Mouse (Mus musculus): ENCODE results near the gene Rab11fip3. TPM values are rescaled to one million over a fixed set of nuclear protein-coding genes. Genes with fewer than 3 reads are reported as not detected.

The Rab11fip3 gene
- total and polyA plus RNA-seq, 2 experiments from 2014 or later, result 15.4 to 30.0 TPM

GRCm38 (mm10) chr17:25944366-25945163, 124.8 kb downstream of the Rab11fip3 start, which contains the start of the genes Pigq and Nhlrc4:
Pigq (minus strand) TSS chr17:25944936.
Nhlrc4 (minus strand) TSS chr17:25944961.
- 61% methylated on average over 6 of the region's 6 CpGs for WGBS
- DNase-seq (no peak), ATAC-seq (no peak)
- no peaks in the 10 kb centered on the region for H3K9me3 ChIP-seq (ENCODE audit: low read length)
- H3K4me3 ChIP-seq (ENCODE audit: low read depth, low read length), result no peak within 1 kb of the TSS
- no peak within 1 kb of the TSS for H3K27ac ChIP-seq (ENCODE audit: low read depth, low read length)
- no peaks in the 10 kb centered on the region for H3K36me3 ChIP-seq (ENCODE audit: insufficient read depth)
- no peak within 1 kb of the TSS for H3K9ac ChIP-seq
- peaks cover 9% of the 10 kb centered on the region; the same call in 1 of the 2 replicates for H3K4me1 ChIP-seq (ENCODE audit: insufficient read depth)
- no peak for TF ChIP-seq CTCF (IDR thresholded peaks at IDR 0.05; ENCODE audit: low read depth)
- no peak within 1 kb of the TSS for H3K4me2 ChIP-seq (ENCODE audit: low read depth)
- H3K27me3 ChIP-seq (ENCODE audit: insufficient read depth, low read length), result no peaks in the 10 kb centered on the region

- no peaks in the 10 kb centered on the region for H3K9me3 ChIP-seq (ENCODE audit: low read length)
- H3K36me3 ChIP-seq (ENCODE audit: insufficient read depth), result no peaks in the 10 kb centered on the region
- WGBS, result 76% methylated on average over 9 of the region's 9 CpGs
- H3K9ac ChIP-seq, result no peak overlapping the region
- no peak overlapping the region for H3K4me2 ChIP-seq (ENCODE audit: low read depth)
- no peak overlapping the region for H3K4me3 ChIP-seq (ENCODE audit: low read depth, low read length)
- no peak for TF ChIP-seq CTCF (IDR thresholded peaks at IDR 0.05; ENCODE audit: low read depth)
- peaks cover 9% of the 10 kb centered on the region; the same call in 1 of the 2 replicates for H3K4me1 ChIP-seq (ENCODE audit: insufficient read depth)
- ATAC-seq (no peak), DNase-seq (no peak)
- H3K27ac ChIP-seq (ENCODE audit: low read depth, low read length), result no peak overlapping the region
- no peaks in the 10 kb centered on the region for H3K27me3 ChIP-seq (ENCODE audit: insufficient read depth, low read length)
These were observed 125.6 kb downstream of the Rab11fip3 start for GRCm38 (mm10) chr17:25943769-25944168.

- H3K4me2 ChIP-seq (ENCODE audit: low read depth), result no peak overlapping the region
- no peak for TF ChIP-seq CTCF (IDR thresholded peaks at IDR 0.05; ENCODE audit: low read depth)
These were observed 126.1 kb downstream of the Rab11fip3 start for GRCm38 (mm10) chr17:25943221-25943620.

GRCm38 (mm10) chr17:25942597-25943151, 126.7 kb downstream of the Rab11fip3 start:
- no peaks in the 10 kb centered on the region for H3K36me3 ChIP-seq (ENCODE audit: insufficient read depth)
- peak overlapping the region; percentile 84; the same call in 1 of the 2 replicates for H3K27ac ChIP-seq (ENCODE audit: low read depth, low read length)
- H3K4me2 ChIP-seq (ENCODE audit: low read depth), result peak overlapping the region; percentile 77; the same call in 1 of the 2 replicates
- H3K4me3 ChIP-seq (ENCODE audit: low read depth, low read length), result no peak overlapping the region
- no peaks in the 10 kb centered on the region for H3K27me3 ChIP-seq (ENCODE audit: insufficient read depth, low read length)
- ATAC-seq (no peak), DNase-seq (no peak)
- no peaks in the 10 kb centered on the region for H3K9me3 ChIP-seq (ENCODE audit: low read length)
- 88% methylated on average over 2 of the region's 2 CpGs for WGBS
- TF ChIP-seq CTCF (IDR thresholded peaks at IDR 0.05; ENCODE audit: low read depth), result no peak
- H3K4me1 ChIP-seq (ENCODE audit: insufficient read depth), result peaks cover 9% of the 10 kb centered on the region; the same call in 1 of the 2 replicates
- no peak overlapping the region for H3K9ac ChIP-seq

More at GRCm38 (mm10) chr17:25943221-25943620, 126.1 kb downstream of the Rab11fip3 start:
- no peak overlapping the region for H3K4me3 ChIP-seq (ENCODE audit: low read depth, low read length)
- no peaks in the 10 kb centered on the region for H3K36me3 ChIP-seq (ENCODE audit: insufficient read depth)
- no peak overlapping the region for H3K9ac ChIP-seq
- no peak overlapping the region for H3K27ac ChIP-seq (ENCODE audit: low read depth, low read length)
- 81% methylated on average over 3 of the region's 3 CpGs for WGBS
- peaks cover 9% of the 10 kb centered on the region; the same call in 1 of the 2 replicates for H3K4me1 ChIP-seq (ENCODE audit: insufficient read depth)
- no peaks in the 10 kb centered on the region for H3K9me3 ChIP-seq (ENCODE audit: low read length)
- no peak for ATAC-seq
- no peaks in the 10 kb centered on the region for H3K27me3 ChIP-seq (ENCODE audit: insufficient read depth, low read length)
- no peak for DNase-seq

- Histone ChIP-seq H3K9ac (peak overlapping the region; percentile 93), H3K27ac (ENCODE audit: low read depth, low read length) (peak overlapping the region; percentile 84), H3K4me1 (ENCODE audit: insufficient read depth) (peaks cover 9% of the 10 kb centered on the region; the same call in 1 of the 2 replicates), H3K36me3 (ENCODE audit: insufficient read depth) (peaks cover 7% of the 10 kb centered on the region), H3K4me3 (ENCODE audit: low read depth, low read length) (peak overlapping the region; percentile 81), H3K4me2 (ENCODE audit: low read depth) (peak overlapping the region; percentile 77), H3K9me3 (ENCODE audit: low read length) (no peaks in the 10 kb centered on the region), H3K27me3 (ENCODE audit: insufficient read depth, low read length) (no peaks in the 10 kb centered on the region)
- no peak for TF ChIP-seq CTCF (IDR thresholded peaks at IDR 0.05; ENCODE audit: low read depth)
- DNase-seq (peak; percentile 83), ATAC-seq (peak; percentile 87)
- WGBS, result 3% methylated on average over 54 of the region's 54 CpGs
These were observed 127.7 kb downstream of the Rab11fip3 start for GRCm38 (mm10) chr17:25941511-25942241.

Other genes starting within 250 kb of the Rab11fip3 start
- gene Wdr24, start 245.9 kb downstream of the Rab11fip3 start, total RNA-seq (2014; rRNA removed), result 36.5 and 37.5 TPM in 2 replicates
- 23.2 and 24.5 TPM in 2 replicates for gene Wdr24, start 245.9 kb downstream of the Rab11fip3 start, polyA plus RNA-seq (2015; fragmentation: Nextera tagmentation; extraction: Ambion mirVana)
- gene Jmjd8, start 240.7 kb downstream of the Rab11fip3 start, total RNA-seq (2014; rRNA removed), result 44.3 and 52.2 TPM in 2 replicates
- gene Jmjd8, start 240.7 kb downstream of the Rab11fip3 start, polyA plus RNA-seq (2015; fragmentation: Nextera tagmentation; extraction: Ambion mirVana), result 46.7 and 49.5 TPM in 2 replicates
- 237 and 238 TPM in 2 replicates for gene Stub1, start 236.2 kb downstream of the Rab11fip3 start, total RNA-seq (2014; rRNA removed)
- gene Stub1, start 236.2 kb downstream of the Rab11fip3 start, polyA plus RNA-seq (2015; fragmentation: Nextera tagmentation; extraction: Ambion mirVana), result 314 and 324 TPM in 2 replicates
- gene Rhbdl1, start 232.3 kb downstream of the Rab11fip3 start, total RNA-seq (2014; rRNA removed), result 85.4 and 90.7 TPM in 2 replicates
- gene Rhbdl1, start 232.3 kb downstream of the Rab11fip3 start, polyA plus RNA-seq (2015; fragmentation: Nextera tagmentation; extraction: Ambion mirVana), result 77.6 and 83.3 TPM in 2 replicates
- gene Gm20683, start 227.8 kb downstream of the Rab11fip3 start, total RNA-seq (2014; rRNA removed), result 23.2 and 23.8 TPM in 2 replicates
- 9.2 and 12.3 TPM in 2 replicates for gene Gm20683, start 227.8 kb downstream of the Rab11fip3 start, polyA plus RNA-seq (2015; fragmentation: Nextera tagmentation; extraction: Ambion mirVana)
- gene Rhot2, start 224.7 kb downstream of the Rab11fip3 start, total RNA-seq (2014; rRNA removed), result 35.4 and 53.1 TPM in 2 replicates
- 8.1 and 11.3 TPM in 2 replicates for gene Rhot2, start 224.7 kb downstream of the Rab11fip3 start, polyA plus RNA-seq (2015; fragmentation: Nextera tagmentation; extraction: Ambion mirVana)
- 29.8 and 40.2 TPM in 2 replicates for gene Wdr90, start 208.1 kb downstream of the Rab11fip3 start, total RNA-seq (2014; rRNA removed)
- 8.0 and 13.2 TPM in 2 replicates for gene Wdr90, start 208.1 kb downstream of the Rab11fip3 start, polyA plus RNA-seq (2015; fragmentation: Nextera tagmentation; extraction: Ambion mirVana)
- 10.3 and 16.5 TPM in 2 replicates for gene Mcrip2, start 200.8 kb downstream of the Rab11fip3 start, total RNA-seq (2014; rRNA removed)
- gene Mcrip2, start 200.8 kb downstream of the Rab11fip3 start, polyA plus RNA-seq (2015; fragmentation: Nextera tagmentation; extraction: Ambion mirVana), result 32.5 and 37.1 TPM in 2 replicates
- 37.0 and 41.7 TPM in 2 replicates for gene Mettl26, start 194.5 kb downstream of the Rab11fip3 start, total RNA-seq (2014; rRNA removed)
- gene Mettl26, start 194.5 kb downstream of the Rab11fip3 start, polyA plus RNA-seq (2015; fragmentation: Nextera tagmentation; extraction: Ambion mirVana), result 43.1 and 62.2 TPM in 2 replicates
- gene Wfikkn1, start 188.7 kb downstream of the Rab11fip3 start, total RNA-seq (2014; rRNA removed), result 0.23 and 1.5 TPM in 2 replicates
- gene Wfikkn1, start 188.7 kb downstream of the Rab11fip3 start, polyA plus RNA-seq (2015; fragmentation: Nextera tagmentation; extraction: Ambion mirVana), result 0.28 and 0.29 TPM in 2 replicates
- gene Rab40c, start 149.8 kb downstream of the Rab11fip3 start, total RNA-seq (2014; rRNA removed), result 30.9 and 31.4 TPM in 2 replicates
- gene Rab40c, start 149.8 kb downstream of the Rab11fip3 start, polyA plus RNA-seq (2015; fragmentation: Nextera tagmentation; extraction: Ambion mirVana), result 40.3 and 46.1 TPM in 2 replicates
- gene Pigq, start 124.6 kb downstream of the Rab11fip3 start, total RNA-seq (2014; rRNA removed), result 42.2 and 50.6 TPM in 2 replicates
- gene Pigq, start 124.6 kb downstream of the Rab11fip3 start, polyA plus RNA-seq (2015; fragmentation: Nextera tagmentation; extraction: Ambion mirVana), result 58.1 and 63.7 TPM in 2 replicates
- not detected in 2 replicates for gene Nhlrc4, start 124.6 kb downstream of the Rab11fip3 start, total RNA-seq (2014; rRNA removed)
- 0.44 TPM in 1 of 2 replicates, not detected in the other for gene Nhlrc4, start 124.6 kb downstream of the Rab11fip3 start, polyA plus RNA-seq (2015; fragmentation: Nextera tagmentation; extraction: Ambion mirVana)
- gene A930017K11Rik, start 117.0 kb downstream of the Rab11fip3 start, total RNA-seq (2014; rRNA removed), result 0.10 TPM in 1 of 2 replicates, not detected in the other
- gene A930017K11Rik, start 117.0 kb downstream of the Rab11fip3 start, polyA plus RNA-seq (2015; fragmentation: Nextera tagmentation; extraction: Ambion mirVana), result 0.07 TPM in 1 of 2 replicates, not detected in the other
- 24.7 and 24.9 TPM in 2 replicates for gene Capn15, start 83.8 kb downstream of the Rab11fip3 start, total RNA-seq (2014; rRNA removed)
- 11.4 and 15.2 TPM in 2 replicates for gene Capn15, start 83.8 kb downstream of the Rab11fip3 start, polyA plus RNA-seq (2015; fragmentation: Nextera tagmentation; extraction: Ambion mirVana)
- gene Decr2, start 20.8 kb upstream of the Rab11fip3 start, total RNA-seq (2014; rRNA removed), result 32.7 and 41.1 TPM in 2 replicates
- 29.5 and 35.3 TPM in 2 replicates for gene Decr2, start 20.8 kb upstream of the Rab11fip3 start, polyA plus RNA-seq (2015; fragmentation: Nextera tagmentation; extraction: Ambion mirVana)
- gene Nme4, start 26.0 kb upstream of the Rab11fip3 start, total RNA-seq (2014; rRNA removed), result 9.5 and 16.0 TPM in 2 replicates
- 11.4 and 12.9 TPM in 2 replicates for gene Nme4, start 26.0 kb upstream of the Rab11fip3 start, polyA plus RNA-seq (2015; fragmentation: Nextera tagmentation; extraction: Ambion mirVana)
- 2.8 and 4.3 TPM in 2 replicates for gene Tmem8, start 43.7 kb upstream of the Rab11fip3 start, total RNA-seq (2014; rRNA removed)
- 2.4 and 2.5 TPM in 2 replicates for gene Tmem8, start 43.7 kb upstream of the Rab11fip3 start, polyA plus RNA-seq (2015; fragmentation: Nextera tagmentation; extraction: Ambion mirVana)
- 116 and 166 TPM in 2 replicates for gene Mrpl28, start 53.9 kb upstream of the Rab11fip3 start, total RNA-seq (2014; rRNA removed)
- gene Mrpl28, start 53.9 kb upstream of the Rab11fip3 start, polyA plus RNA-seq (2015; fragmentation: Nextera tagmentation; extraction: Ambion mirVana), result 182 and 189 TPM in 2 replicates
- gene Axin1, start 69.1 kb upstream of the Rab11fip3 start, total RNA-seq (2014; rRNA removed), result 33.7 and 47.6 TPM in 2 replicates
- gene Axin1, start 69.1 kb upstream of the Rab11fip3 start, polyA plus RNA-seq (2015; fragmentation: Nextera tagmentation; extraction: Ambion mirVana), result 15.1 and 15.3 TPM in 2 replicates
- not detected in 2 replicates for gene Pdia2, start 129.5 kb upstream of the Rab11fip3 start, total RNA-seq (2014; rRNA removed)
- gene Pdia2, start 129.5 kb upstream of the Rab11fip3 start, polyA plus RNA-seq (2015; fragmentation: Nextera tagmentation; extraction: Ambion mirVana), result not detected in 2 replicates
- 17.1 and 28.3 TPM in 2 replicates for gene Rgs11, start 133.4 kb upstream of the Rab11fip3 start, total RNA-seq (2014; rRNA removed)
- gene Rgs11, start 133.4 kb upstream of the Rab11fip3 start, polyA plus RNA-seq (2015; fragmentation: Nextera tagmentation; extraction: Ambion mirVana), result 7.9 and 12.5 TPM in 2 replicates
- gene Arhgdig, start 138.2 kb upstream of the Rab11fip3 start, total RNA-seq (2014; rRNA removed), result 140 and 171 TPM in 2 replicates
- gene Arhgdig, start 138.2 kb upstream of the Rab11fip3 start, polyA plus RNA-seq (2015; fragmentation: Nextera tagmentation; extraction: Ambion mirVana), result 230 and 243 TPM in 2 replicates
- 18.3 and 20.1 TPM in 2 replicates for gene Fam234a, start 174.7 kb upstream of the Rab11fip3 start, total RNA-seq (2014; rRNA removed)
- 22.7 and 28.9 TPM in 2 replicates for gene Fam234a, start 174.7 kb upstream of the Rab11fip3 start, polyA plus RNA-seq (2015; fragmentation: Nextera tagmentation; extraction: Ambion mirVana)
- 101 and 120 TPM in 2 replicates for gene Luc7l, start 183.3 kb upstream of the Rab11fip3 start, total RNA-seq (2014; rRNA removed)
- 70.2 and 88.4 TPM in 2 replicates for gene Luc7l, start 183.3 kb upstream of the Rab11fip3 start, polyA plus RNA-seq (2015; fragmentation: Nextera tagmentation; extraction: Ambion mirVana)